Mouse (Mus musculus) heart, adult 8-10 months (tissue): ENCODE results near the gene Olfr821. TPM values are rescaled to one million over a fixed set of nuclear protein-coding genes. Genes with fewer than 3 reads are reported as not detected.
"Not testable (repeated sequence)": the region's sequence is repeated elsewhere in the genome, so short reads cannot be mapped to it uniquely, and the experiment has no call there.

ENCODE experiments used
- DNase-seq: peaks from one replicate; pipeline ENCODE4 v3.0.0; 2022; ENCODE audit warnings: low spot score
- total RNA-seq, 4 experiments: library from RNA; stranded (reverse); gene quantifications; 2 replicates each; pipeline ENCODE4 v1.2.4; 2022

Gene Olfr821
- not detected for total RNA-seq

DNA sequence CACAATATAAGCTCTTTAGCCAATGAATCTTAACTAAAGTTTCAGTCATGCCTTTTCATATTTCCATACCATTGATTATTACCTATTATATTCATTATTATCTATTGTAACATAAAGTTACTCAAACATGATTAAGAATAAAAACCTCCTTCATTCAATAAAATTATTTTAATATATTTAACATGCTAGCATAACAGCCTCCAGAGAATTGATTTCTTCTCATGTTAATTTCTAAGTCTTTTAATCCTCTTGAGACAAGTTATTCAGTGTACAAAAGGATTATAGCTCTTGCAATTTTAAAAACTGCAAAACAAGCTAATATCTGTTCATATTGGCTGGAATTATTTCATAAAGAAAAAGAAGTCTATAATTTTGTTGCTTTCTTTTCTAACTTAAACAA lies at the start of gene Olfr821:
Gene Olfr821, plus strand, starts transcription at position 301 of the 400 bp plus-strand sequence.
- no peak for DNase-seq

DNA sequence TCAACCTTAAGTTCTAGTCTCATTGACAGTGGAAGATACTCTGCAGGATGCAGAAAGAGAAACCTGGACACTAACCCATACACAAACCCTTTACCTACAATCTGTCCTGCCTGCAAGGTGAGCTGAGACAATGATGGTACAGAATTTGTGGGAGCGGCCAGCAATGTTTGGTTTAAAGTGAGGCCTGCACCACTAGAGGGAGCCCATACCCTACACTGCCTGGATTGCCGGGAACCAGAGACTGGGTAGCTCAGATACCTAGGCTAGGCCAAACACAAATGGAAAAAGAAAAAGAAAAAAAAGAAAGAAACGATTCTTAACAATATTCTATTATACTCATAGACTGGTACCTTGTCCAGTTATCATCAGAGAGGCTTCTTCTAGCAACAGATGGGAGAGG lies 48.3 kb upstream of the Olfr821 start:
- not testable (repeated sequence) for DNase-seq

GRCm38 (mm10) chr10:129984962-129985361 lies 45.2 kb upstream of the Olfr821 start, which contains the start of gene Gm10310:
Gene Gm10310 (minus strand): TSS chr10:129985062.
- not testable (repeated sequence) for DNase-seq

- not testable (repeated sequence) for DNase-seq
These were observed 26.0 kb upstream of the Olfr821 start for GRCm38 (mm10) chr10:130004104-130004503.

DNA sequence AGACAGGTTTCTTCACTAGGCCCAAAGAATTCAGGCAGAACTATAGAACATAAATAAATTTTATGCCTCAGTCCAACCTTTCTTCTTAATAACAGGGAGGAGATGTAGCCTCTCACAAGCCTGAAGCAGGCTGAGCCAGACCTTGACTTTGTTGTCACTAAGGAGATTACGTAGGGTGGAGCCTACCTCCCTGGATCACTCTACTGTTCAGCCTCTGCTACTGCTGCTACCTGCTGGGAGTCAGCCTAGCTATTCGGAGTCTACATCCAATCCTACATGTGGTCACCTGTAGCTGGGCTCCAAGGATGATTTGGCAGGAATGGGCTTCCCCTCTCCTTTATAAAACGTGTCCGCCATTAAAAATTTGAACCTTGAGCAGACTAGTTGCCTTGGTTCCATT lies 24.8 kb upstream of the Olfr821 start:
- not testable (repeated sequence) for DNase-seq

GRCm38 (mm10) chr10:130012321-130012720 lies 17.8 kb upstream of the Olfr821 start, which contains the start of gene Olfr820:
Gene Olfr820 (plus strand): TSS chr10:130012621.
- no peak for DNase-seq

GRCm38 (mm10) chr10:130037096-130037495 lies 6.9 kb downstream of the Olfr821 start:
- DNase-seq, result no peak

GRCm38 (mm10) chr10:130070910-130071309 lies 40.8 kb downstream of the Olfr821 start, which contains the start of gene Olfr822:
Gene Olfr822 (plus strand): TSS chr10:130071210.
- DNase-seq, result no peak

Other genes with a start within 250 kb of the Olfr821 start
- not detected for gene Olfr810, start 235.4 kb upstream of the Olfr821 start, total RNA-seq
- gene Olfr811, start 226.0 kb upstream of the Olfr821 start, total RNA-seq, result not detected
- gene Olfr812, start 184.3 kb upstream of the Olfr821 start, total RNA-seq, result not detected
- not detected for gene Olfr813, start 175.0 kb upstream of the Olfr821 start, total RNA-seq
- gene Olfr814, start 150.5 kb upstream of the Olfr821 start, total RNA-seq, result not detected
- not detected for gene Olfr815, start 124.5 kb upstream of the Olfr821 start, total RNA-seq
- not detected for gene Olfr816, start 114.8 kb upstream of the Olfr821 start, total RNA-seq
- not detected for gene Olfr818, start 81.2 kb upstream of the Olfr821 start, total RNA-seq
- gene Olfr819, start 63.1 kb upstream of the Olfr821 start, total RNA-seq, result not detected
- not detected for gene Olfr247, start 54.2 kb upstream of the Olfr821 start, total RNA-seq
- gene Gm10310, start 45.3 kb upstream of the Olfr821 start, total RNA-seq, result not detected
- not detected for gene Olfr820, start 17.7 kb upstream of the Olfr821 start, total RNA-seq
- gene Olfr822, start 40.9 kb downstream of the Olfr821 start, total RNA-seq, result not detected
- not detected for gene Olfr823, start 85.0 kb downstream of the Olfr821 start, total RNA-seq
- gene Olfr824, start 99.7 kb downstream of the Olfr821 start, total RNA-seq, result not detected
- gene Olfr825, start 136.4 kb downstream of the Olfr821 start, total RNA-seq, result not detected
- not detected for gene Olfr826, start 153.8 kb downstream of the Olfr821 start, total RNA-seq
- not detected for gene Olfr827, start 184.1 kb downstream of the Olfr821 start, total RNA-seq
- not detected for gene Neurod4, start 249.9 kb downstream of the Olfr821 start, total RNA-seq